Mouse (Mus musculus) heart, postnatal 0 days (tissue): ENCODE data around the gene Mob1b. TPM values are rescaled to one million over a fixed set of nuclear protein-coding genes. Genes with fewer than 3 reads are reported as not detected.

Experiments
- ATAC-seq: fragments of 200-750 bp; cut with Nextera tagmentation; 2 replicates; pipeline ENCODE4 v1.8.0; 2017; ENCODE audit warnings: low read depth, moderate number of reproducible peaks, moderate library complexity; ENCODE audit not compliant: insufficient read depth
- DNase-seq: peaks from one replicate; pipeline ENCODE4 v3.0.0-alpha.2; 2016; ENCODE audit warnings: low spot score
- H3K27ac ChIP-seq: fragments of 300-500 bp; sonication (generic); 2 replicates; pipeline ENCODE4 v1.5.1; 2014; ENCODE audit warnings: low read depth, mild to moderate bottlenecking
- H3K27me3 ChIP-seq: fragments of 300-500 bp; sonication (generic); 2 replicates; pipeline ENCODE4 v1.6.1; 2014; ENCODE audit warnings: low read length, mixed read lengths; ENCODE audit not compliant: control insufficient read depth, insufficient read depth
- H3K36me3 ChIP-seq: fragments of 300-500 bp; sonication (generic); replicated peaks from 2 replicates; pipeline ENCODE4 v1.6.1; 2014; ENCODE audit warnings: low read length, mixed read lengths; ENCODE audit not compliant: control insufficient read depth, insufficient read depth
- H3K4me1 ChIP-seq: fragments of 300-500 bp; sonication (generic); 2 replicates; pipeline ENCODE4 v1.6.1; 2014; ENCODE audit warnings: antibody characterized with exemption; ENCODE audit not compliant: control insufficient read depth, insufficient read depth
- H3K4me2 ChIP-seq: fragments of 300-500 bp; sonication (generic); 2 replicates; pipeline ENCODE4 v1.6.1; 2014; ENCODE audit warnings: low read depth, mild to moderate bottlenecking, low read length, moderate library complexity
- H3K4me3 ChIP-seq: fragments of 300-500 bp; sonication (generic); 2 replicates; pipeline ENCODE4 v1.5.1; 2014; ENCODE audit warnings: low read depth, low read length
- H3K9ac ChIP-seq: fragments of 300-500 bp; sonication (generic); replicated peaks from 2 replicates; pipeline ENCODE4 v1.6.1; 2014; ENCODE audit warnings: low read depth, low read length, mixed read lengths
- H3K9me3 ChIP-seq: fragments of 300-500 bp; sonication (generic); replicated peaks from 2 replicates; pipeline ENCODE4 v1.6.1; 2016; ENCODE audit warnings: low read length; ENCODE audit not compliant: control insufficient read depth
- CTCF ChIP-seq: IDR thresholded peaks from 2 replicates; pipeline ENCODE4 v1.5.1; 2016; ENCODE audit warnings: antibody characterized with exemption, control low read depth, low read depth
- EP300 ChIP-seq: IDR thresholded peaks from 2 replicates; pipeline ENCODE4 v1.6.1; 2016; ENCODE audit warnings: antibody characterized with exemption, low read depth
- WGBS: fragments of 180-500 bp; shearing (Covaris S2); extraction: QIAGEN DNeasy Blood & Tissue Kit; methylation state at CpG from one replicate; pipeline ENCODE4 v1.1.7; 2014; 5-methylcytosine and 5-hydroxymethylcytosine counted together
- polyA plus RNA-seq: library from polyadenylated mRNA; unstranded; fragments of >200 nt; fragmentation: Nextera tagmentation; extraction: Ambion mirVana; gene quantifications from 2 replicates; pipeline ENCODE4 v1.2.1, GENCODE M21; 2015
- total RNA-seq: library from RNA; depleted of rRNA; stranded (reverse); fragments of >200 nt; gene quantifications from 2 replicates; pipeline ENCODE4 v1.2.3, GENCODE M21; 2014; ENCODE audit warnings: low replicate concordance

Gene Mob1b
- total and polyA plus RNA-seq, 2 experiments from 2014 or later = 17.2 to 19.7 TPM

GRCm38 (mm10) chr5:88711128-88711527 is 9.5 kb upstream of the Mob1b start:
- Histone ChIP-seq H3K9ac (no peak overlapping the region; the same call in 1 of the 2 replicates), H3K4me2 (peak overlapping the region; percentile 50)
- DNase-seq = no peak

GRCm38 (mm10) chr5:88711618-88712224 is 8.9 kb upstream of the Mob1b start:
- TF ChIP-seq EP300 = no peak
- no peak for TF ChIP-seq CTCF
- ATAC-seq (peak; percentile 88), DNase-seq (peak; percentile 80)
- peak overlapping the region; percentile 25; the same call in 1 of the 2 replicates for H3K4me3 ChIP-seq
- H3K4me1 ChIP-seq = peaks cover 11% of the 10 kb centered on the region; the same call in 1 of the 2 replicates
- H3K27ac ChIP-seq = peak overlapping the region; percentile 96
- no peaks in the 10 kb centered on the region for H3K27me3 ChIP-seq
- H3K4me2 ChIP-seq = peak overlapping the region; percentile 50
- H3K9ac ChIP-seq = no peak overlapping the region; the same call in 1 of the 2 replicates
- 13% methylated on average over 10 of the region's 10 CpGs for WGBS
- H3K9me3 ChIP-seq = no peaks in the 10 kb centered on the region
- no peaks in the 10 kb centered on the region for H3K36me3 ChIP-seq

More at GRCm38 (mm10) chr5:88711128-88711527, 9.5 kb upstream of the Mob1b start:
- no peaks in the 10 kb centered on the region for H3K27me3 ChIP-seq
- peaks cover 11% of the 10 kb centered on the region; the same call in 1 of the 2 replicates for H3K4me1 ChIP-seq
- H3K27ac ChIP-seq = peak overlapping the region; percentile 96
- H3K36me3 ChIP-seq = no peaks in the 10 kb centered on the region
- H3K9me3 ChIP-seq = no peaks in the 10 kb centered on the region
- no peak overlapping the region for H3K4me3 ChIP-seq
- peak; percentile 18; the same call in 1 of the 2 replicates for ATAC-seq
- TF ChIP-seq CTCF = no peak
- no peak for TF ChIP-seq EP300

- TF ChIP-seq CTCF (no peak), EP300 (no peak)
- no peak overlapping the region for H3K9ac ChIP-seq
- no peaks in the 10 kb centered on the region for H3K36me3 ChIP-seq
- peak overlapping the region; percentile 25; the same call in 1 of the 2 replicates for H3K4me3 ChIP-seq
- no peak for DNase-seq
- H3K4me2 ChIP-seq = peak overlapping the region; percentile 50
- peak overlapping the region; percentile 96 for H3K27ac ChIP-seq
- 46% methylated on average over 6 of the region's 6 CpGs for WGBS
- peak; percentile 51 for ATAC-seq
- H3K27me3 ChIP-seq = no peaks in the 10 kb centered on the region
- no peaks in the 10 kb centered on the region for H3K9me3 ChIP-seq
- peaks cover 11% of the 10 kb centered on the region; the same call in 1 of the 2 replicates for H3K4me1 ChIP-seq
Observed at GRCm38 (mm10) chr5:88712328-88712727, 8.3 kb upstream of the Mob1b start.

- no peak for DNase-seq
- ATAC-seq = no peak
- WGBS = 85% methylated on average over 2 of the region's 2 CpGs
- H3K27me3 ChIP-seq = no peaks in the 10 kb centered on the region
- no peaks in the 10 kb centered on the region for H3K9me3 ChIP-seq
- no peak overlapping the region for H3K9ac ChIP-seq
- H3K4me2 ChIP-seq = no peak overlapping the region
- H3K27ac ChIP-seq = no peak overlapping the region
- peaks cover 4% of the 10 kb centered on the region; the same call in 1 of the 2 replicates for H3K4me1 ChIP-seq
- no peak for TF ChIP-seq CTCF
- no peak for TF ChIP-seq EP300
- H3K4me3 ChIP-seq = no peak overlapping the region
- no peaks in the 10 kb centered on the region for H3K36me3 ChIP-seq
Observed at GRCm38 (mm10) chr5:88716983-88717382, 3.7 kb upstream of the Mob1b start.

GRCm38 (mm10) chr5:88721003-88721475 is 384 bp downstream of the Mob1b start:
- peak overlapping the region; percentile 96 for H3K9ac ChIP-seq
- peak; percentile 32 for ATAC-seq
- H3K4me2 ChIP-seq = peak overlapping the region; percentile 96
- no peaks in the 10 kb centered on the region for H3K36me3 ChIP-seq
- no peaks in the 10 kb centered on the region for H3K9me3 ChIP-seq
- no peaks in the 10 kb centered on the region for H3K27me3 ChIP-seq
- TF ChIP-seq CTCF (no peak), EP300 (no peak)
- peak overlapping the region; percentile 95 for H3K4me3 ChIP-seq
- H3K4me1 ChIP-seq = peaks cover 27% of the 10 kb centered on the region
- H3K27ac ChIP-seq = peak overlapping the region; percentile 96
- under 1% methylated on average over 37 of the region's 38 CpGs for WGBS
- DNase-seq = no peak
